Mouse (Mus musculus) stomach, postnatal 0 days (tissue): ENCODE results near the gene Gck. TPM values are rescaled to one million over a fixed set of nuclear protein-coding genes. Genes with fewer than 3 reads are reported as not detected.
A peak's percentile ranks its signal among the peaks of the same experiment; 100 is the strongest.

ENCODE experiments used
- ATAC-seq: fragments of 200-750 bp; cut with Nextera tagmentation; 2 replicates; pipeline ENCODE4 v1.8.0; 2017; ENCODE audit not compliant: low FRiP score, low TSS enrichment
- DNase-seq: peaks from one replicate; pipeline ENCODE4 v3.0.0-alpha.2; 2016; ENCODE audit warnings: low spot score
- H3K27ac ChIP-seq: fragments of 300-500 bp; sonication (generic); replicated peaks from 2 replicates; pipeline ENCODE4 v1.5.1; 2014; ENCODE audit warnings: mild to moderate bottlenecking, control low read depth
- H3K27me3 ChIP-seq: fragments of 300-500 bp; sonication (generic); 2 replicates; pipeline ENCODE4 v1.6.1; 2014; ENCODE audit warnings: low read length; ENCODE audit not compliant: control insufficient read depth, insufficient read depth
- H3K36me3 ChIP-seq: fragments of 300-500 bp; sonication (generic); 2 replicates; pipeline ENCODE4 v1.6.1; 2014; ENCODE audit warnings: low read length, mixed read lengths; ENCODE audit not compliant: control insufficient read depth, insufficient read depth
- H3K4me1 ChIP-seq: fragments of 300-500 bp; sonication (generic); replicated peaks from 2 replicates; pipeline ENCODE4 v1.6.1; 2014; ENCODE audit warnings: antibody characterized with exemption; ENCODE audit not compliant: control insufficient read depth, insufficient read depth
- H3K4me2 ChIP-seq: fragments of 300-500 bp; sonication (generic); replicated peaks from 2 replicates; pipeline ENCODE4 v1.6.1; 2014; ENCODE audit warnings: low read depth, mild to moderate bottlenecking, control low read depth, moderate library complexity
- H3K4me3 ChIP-seq: fragments of 300-500 bp; sonication (generic); 2 replicates; pipeline ENCODE4 v1.5.1; 2014; ENCODE audit warnings: low read depth, low read length, control low read depth
- H3K9ac ChIP-seq: fragments of 300-500 bp; sonication (generic); 2 replicates; pipeline ENCODE4 v1.6.1; 2014; ENCODE audit warnings: mild to moderate bottlenecking, low read length, control low read depth, mixed read lengths
- H3K9me3 ChIP-seq: fragments of 300-500 bp; sonication (generic); 2 replicates; pipeline ENCODE4 v1.6.1; 2016; ENCODE audit warnings: low read length; ENCODE audit not compliant: control insufficient read depth
- CTCF ChIP-seq: IDR thresholded peaks from 2 replicates; pipeline ENCODE4 v1.5.1; 2016; ENCODE audit warnings: antibody characterized with exemption, low read depth, mild to moderate bottlenecking, moderate library complexity
- EP300 ChIP-seq: optimal IDR thresholded peaks from 2 replicates; pipeline ENCODE3; 2016; ENCODE audit warnings: antibody characterized with exemption
- WGBS: fragments of 180-500 bp; shearing (Covaris S2); extraction: QIAGEN DNeasy Blood & Tissue Kit; methylation state at CpG from one replicate; pipeline ENCODE4 v1.1.7; 2014; 5-methylcytosine and 5-hydroxymethylcytosine counted together
- polyA plus RNA-seq: library from polyadenylated mRNA; unstranded; fragments of >200 nt; fragmentation: Nextera tagmentation; extraction: Ambion mirVana; gene quantifications from 2 replicates; pipeline ENCODE4 v1.2.1, GENCODE M21; 2015

Gck gene
- polyA plus RNA-seq, 1 experiment from 2014 or later: 1.9 TPM

GRCm38 (mm10) chr11:5979088-5979487, 29.2 kb upstream of the Gck start:
- no peaks in the 10 kb centered on the region for H3K4me1 ChIP-seq
- no peak overlapping the region for H3K27ac ChIP-seq
- WGBS: 64% methylated on average over 7 of the region's 7 CpGs
- ATAC-seq (no peak), DNase-seq (no peak)
- H3K4me3 ChIP-seq: no peak overlapping the region
- TF ChIP-seq EP300: no peak
- peak; percentile 22; the same call in 1 of the 2 replicates for TF ChIP-seq CTCF
- no peaks in the 10 kb centered on the region for H3K36me3 ChIP-seq
- no peak overlapping the region for H3K4me2 ChIP-seq
- H3K9me3 ChIP-seq: no peaks in the 10 kb centered on the region
- H3K9ac ChIP-seq: no peak overlapping the region
- H3K27me3 ChIP-seq: no peaks in the 10 kb centered on the region

- ATAC-seq (no peak), DNase-seq (no peak)
- Histone ChIP-seq H3K4me1 (no peaks in the 10 kb centered on the region), H3K4me2 (no peak overlapping the region), H3K27ac (no peak overlapping the region), H3K27me3 (no peaks in the 10 kb centered on the region), H3K9ac (no peak overlapping the region), H3K9me3 (no peaks in the 10 kb centered on the region), H3K4me3 (no peak overlapping the region), H3K36me3 (no peaks in the 10 kb centered on the region)
- TF ChIP-seq CTCF (no peak), EP300 (no peak)
- WGBS: 17% methylated on average over 9 of the region's 9 CpGs
Observed at GRCm38 (mm10) chr11:5976106-5976505, 26.2 kb upstream of the Gck start.

GRCm38 (mm10) chr11:5975068-5975467, 25.2 kb upstream of the Gck start:
- Histone ChIP-seq H3K27me3 (no peaks in the 10 kb centered on the region), H3K4me3 (no peak overlapping the region), H3K9ac (no peak overlapping the region), H3K27ac (no peak overlapping the region), H3K36me3 (no peaks in the 10 kb centered on the region), H3K4me1 (no peaks in the 10 kb centered on the region), H3K9me3 (no peaks in the 10 kb centered on the region), H3K4me2 (no peak overlapping the region)
- TF ChIP-seq EP300: no peak
- TF ChIP-seq CTCF: no peak
- ATAC-seq (no peak), DNase-seq (no peak)
- 72% methylated on average over 2 of the region's 2 CpGs for WGBS

GRCm38 (mm10) chr11:5974053-5974452, 24.2 kb upstream of the Gck start:
- Histone ChIP-seq H3K27me3 (no peaks in the 10 kb centered on the region), H3K4me1 (no peaks in the 10 kb centered on the region), H3K9ac (no peak overlapping the region), H3K4me3 (no peak overlapping the region), H3K4me2 (no peak overlapping the region), H3K27ac (no peak overlapping the region), H3K9me3 (no peaks in the 10 kb centered on the region), H3K36me3 (no peaks in the 10 kb centered on the region)
- ATAC-seq: no peak
- TF ChIP-seq CTCF: no peak
- TF ChIP-seq EP300: no peak
- DNase-seq: no peak
- WGBS: 80% methylated on average over 6 of the region's 6 CpGs

GRCm38 (mm10) chr11:5973151-5973550, 23.3 kb upstream of the Gck start:
- Histone ChIP-seq H3K4me3 (no peak overlapping the region), H3K36me3 (no peaks in the 10 kb centered on the region), H3K9ac (no peak overlapping the region), H3K4me1 (no peaks in the 10 kb centered on the region), H3K4me2 (no peak overlapping the region), H3K27ac (no peak overlapping the region), H3K9me3 (no peaks in the 10 kb centered on the region), H3K27me3 (no peaks in the 10 kb centered on the region)
- ATAC-seq (no peak), DNase-seq (peak; percentile 34)
- 20% methylated on average over 7 of the region's 7 CpGs for whole genome bisulfite sequencing
- no peak for TF ChIP-seq CTCF
- no peak for TF ChIP-seq EP300

- ATAC-seq (no peak), DNase-seq (no peak)
- Histone ChIP-seq H3K4me1 (no peaks in the 10 kb centered on the region), H3K27me3 (no peaks in the 10 kb centered on the region), H3K9me3 (no peaks in the 10 kb centered on the region), H3K4me3 (no peak overlapping the region), H3K27ac (no peak overlapping the region), H3K4me2 (no peak overlapping the region), H3K36me3 (0 out of 2 replicates have a peak, but pooled peaks cover 3% of the 10 kb centered on the region), H3K9ac (no peak overlapping the region)
- no peak for TF ChIP-seq EP300
- TF ChIP-seq CTCF: no peak
- WGBS: 56% methylated on average over 7 of the region's 7 CpGs
Observed at GRCm38 (mm10) chr11:5971202-5971601, 21.3 kb upstream of the Gck start.
